Mouse (Mus musculus): ENCODE results near the gene Mtmr11. TPM values are rescaled to one million over a fixed set of nuclear protein-coding genes. Genes with fewer than 3 reads are reported as not detected.
A peak's percentile ranks its signal among the peaks of the same experiment; 100 is the strongest.

Mtmr11 gene
- total RNA-seq (2014; rRNA removed; ENCODE audit: low replicate concordance), result 4.4 and 18.9 TPM in 2 replicates
- polyA plus RNA-seq (2015; fragmentation: Nextera tagmentation; extraction: Ambion mirVana), result 6.8 and 6.9 TPM in 2 replicates

DNA sequence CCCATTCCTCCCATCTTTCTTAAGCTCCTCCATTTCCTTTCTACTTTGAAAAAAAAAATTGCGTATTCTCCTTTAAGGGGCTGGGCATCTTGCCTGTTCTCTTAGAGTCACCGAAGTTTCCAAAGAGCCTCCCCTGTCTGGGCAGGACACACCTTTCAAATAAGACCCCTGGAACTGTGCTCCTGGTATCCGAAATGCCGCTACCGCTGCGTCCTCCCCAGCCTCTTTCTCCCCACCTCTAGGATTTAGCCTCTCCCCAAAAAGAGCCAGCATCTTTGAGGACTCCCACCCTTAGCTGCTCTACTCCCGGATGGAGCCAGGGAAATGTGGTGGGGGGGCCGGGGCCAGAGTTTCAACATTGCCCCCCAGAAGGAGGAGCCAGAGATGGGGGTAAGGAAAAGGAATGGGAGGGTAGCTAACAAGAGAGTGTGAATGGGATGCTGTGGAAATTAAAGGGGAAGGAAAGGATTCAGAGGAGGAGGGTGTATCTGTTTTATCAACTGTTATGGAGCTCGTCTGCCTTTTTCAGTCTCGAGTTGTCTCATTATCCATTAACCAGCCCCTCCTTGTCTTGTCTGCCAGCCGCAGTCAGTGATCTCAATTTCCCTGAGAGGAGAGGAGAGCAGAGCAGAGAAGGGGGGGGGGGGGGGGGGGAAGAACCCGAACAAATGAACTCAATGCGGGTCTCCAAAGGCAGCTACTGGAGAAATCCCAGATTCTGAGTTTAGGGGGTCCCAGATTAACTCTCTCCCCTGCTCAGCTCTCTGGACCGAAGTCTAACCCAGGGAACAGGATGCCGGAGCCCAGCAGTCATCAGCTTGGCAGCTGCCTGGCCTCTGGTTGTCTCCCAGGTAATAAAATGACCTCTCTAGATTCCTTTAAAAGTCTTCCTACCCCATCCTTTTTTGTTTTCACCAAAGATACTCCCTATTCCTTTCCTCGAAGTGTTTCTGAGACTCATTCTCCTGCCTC lies at the start of gene Mtmr11:
Mtmr11 (plus strand) TSS at position 136 of the 972 bp plus-strand sequence.
- H3K9me3 ChIP-seq (replicated peaks; ENCODE audit: control insufficient read depth, low read length), result no peaks in the 10 kb centered on the region
- 9% methylated on average over 15 of the region's 16 CpGs for WGBS
- H3K27me3 ChIP-seq (ENCODE audit: control insufficient read depth, insufficient read depth, low read length), result no peaks in the 10 kb centered on the region
- H3K9ac ChIP-seq (replicated peaks; ENCODE audit: low read depth, low read length), result peak within 1 kb of the TSS; percentile 69
- DNase-seq (ENCODE audit: low spot score) (peak; percentile 51), ATAC-seq (ENCODE audit: insufficient read depth, low read depth) (0 out of 2 replicates have a peak, but pooled peaks have one; percentile 9)
- H3K4me2 ChIP-seq (ENCODE audit: low read depth, low read length), result peak within 1 kb of the TSS; percentile 76
- peak within 1 kb of the TSS; percentile 66 for H3K27ac ChIP-seq (ENCODE audit: low read depth)
- H3K4me1 ChIP-seq (ENCODE audit: control insufficient read depth, insufficient read depth), result peaks cover 20% of the 10 kb centered on the region; the same call in 1 of the 2 replicates
- H3K36me3 ChIP-seq (replicated peaks; ENCODE audit: control insufficient read depth, insufficient read depth, low read length), result 0 out of 2 replicates have a peak, but pooled peaks cover 4% of the 10 kb centered on the region
- peak within 1 kb of the TSS; percentile 56 for H3K4me3 ChIP-seq (ENCODE audit: low read depth, low read length)
- TF ChIP-seq CTCF (IDR thresholded peaks at IDR 0.05; ENCODE audit: low read depth) (no peak), EP300 (IDR thresholded peaks at IDR 0.05; ENCODE audit: low read depth) (no peak)

DNA sequence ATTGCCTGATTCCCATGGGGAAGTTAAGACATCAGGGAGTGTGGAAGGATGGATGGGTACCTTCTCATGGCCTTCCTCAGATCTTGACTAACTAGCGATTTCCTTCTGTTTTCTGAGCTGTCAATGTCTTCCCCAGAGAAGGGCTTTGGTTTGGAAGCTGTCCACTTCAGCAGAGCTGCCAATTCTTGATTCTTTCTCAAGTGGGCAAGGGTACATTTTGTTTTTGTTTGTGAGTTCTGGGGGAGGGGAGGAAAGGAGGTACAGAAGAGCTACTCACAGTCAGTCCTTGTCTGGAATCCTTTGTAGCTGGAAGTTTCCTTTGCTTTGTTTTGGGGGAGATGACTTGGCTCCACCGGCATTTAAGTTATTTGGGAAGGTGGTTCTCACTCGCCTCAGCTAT lies 48.6 kb upstream of the Mtmr11 start:
- no peak for DNase-seq (ENCODE audit: low spot score)
- H3K27me3 ChIP-seq (ENCODE audit: control insufficient read depth, insufficient read depth, low read length), result no peaks in the 10 kb centered on the region
- ATAC-seq (ENCODE audit: insufficient read depth, low read depth), result no peak

DNA sequence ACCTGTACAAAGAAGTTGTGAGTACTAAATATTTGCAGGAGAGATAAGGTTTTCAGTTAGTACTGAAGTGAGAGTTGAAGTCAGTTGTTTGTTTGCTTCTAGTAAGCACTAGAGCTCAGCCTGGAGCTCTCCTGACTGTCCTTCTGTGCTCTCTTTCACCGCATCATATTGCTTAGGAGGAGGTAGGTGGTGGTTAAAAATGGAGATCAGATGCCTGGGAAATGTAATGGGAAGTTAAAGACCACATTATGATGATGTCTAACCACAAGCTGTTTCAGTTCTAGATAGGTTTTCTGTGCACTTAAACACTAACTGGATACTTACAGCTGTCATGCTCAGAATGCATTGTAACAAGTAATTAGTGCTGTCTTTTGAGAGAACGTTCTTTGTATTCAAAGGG lies 43.7 kb upstream of the Mtmr11 start:
- no peak overlapping the region for H3K4me2 ChIP-seq (ENCODE audit: low read depth, low read length)
- TF ChIP-seq EP300 (IDR thresholded peaks at IDR 0.05; ENCODE audit: low read depth), result no peak
- TF ChIP-seq CTCF (IDR thresholded peaks at IDR 0.05; ENCODE audit: low read depth), result no peak
- H3K9ac ChIP-seq (replicated peaks; ENCODE audit: low read depth, low read length), result no peak overlapping the region
- H3K4me3 ChIP-seq (ENCODE audit: low read depth, low read length), result no peak overlapping the region
- H3K27me3 ChIP-seq (ENCODE audit: control insufficient read depth, insufficient read depth, low read length), result no peaks in the 10 kb centered on the region
- H3K27ac ChIP-seq (ENCODE audit: low read depth), result no peak overlapping the region
- H3K4me1 ChIP-seq (ENCODE audit: control insufficient read depth, insufficient read depth), result peaks cover 8% of the 10 kb centered on the region
- 75% methylated on average over 2 of the region's 2 CpGs for WGBS
- ATAC-seq (ENCODE audit: insufficient read depth, low read depth) (no peak), DNase-seq (ENCODE audit: low spot score) (no peak)
- no peaks in the 10 kb centered on the region for H3K36me3 ChIP-seq (replicated peaks; ENCODE audit: control insufficient read depth, insufficient read depth, low read length)
- no peaks in the 10 kb centered on the region for H3K9me3 ChIP-seq (replicated peaks; ENCODE audit: control insufficient read depth, low read length)

More for the DNA sequence above, 48.6 kb upstream of the Mtmr11 start:
- Histone ChIP-seq H3K9ac (replicated peaks; ENCODE audit: low read depth, low read length) (no peak overlapping the region), H3K9me3 (replicated peaks; ENCODE audit: control insufficient read depth, low read length) (no peaks in the 10 kb centered on the region), H3K36me3 (replicated peaks; ENCODE audit: control insufficient read depth, insufficient read depth, low read length) (no peaks in the 10 kb centered on the region; the same call in 1 of the 2 replicates), H3K4me3 (ENCODE audit: low read depth, low read length) (no peak overlapping the region), H3K4me1 (ENCODE audit: control insufficient read depth, insufficient read depth) (peaks cover 16% of the 10 kb centered on the region), H3K4me2 (ENCODE audit: low read depth, low read length) (no peak overlapping the region), H3K27ac (ENCODE audit: low read depth) (peak overlapping the region; percentile 7; the same call in 1 of the 2 replicates)
- TF ChIP-seq CTCF (IDR thresholded peaks at IDR 0.05; ENCODE audit: low read depth) (no peak), EP300 (IDR thresholded peaks at IDR 0.05; ENCODE audit: low read depth) (no peak)
- 30% methylated on average over 3 of the region's 3 CpGs for WGBS

DNA sequence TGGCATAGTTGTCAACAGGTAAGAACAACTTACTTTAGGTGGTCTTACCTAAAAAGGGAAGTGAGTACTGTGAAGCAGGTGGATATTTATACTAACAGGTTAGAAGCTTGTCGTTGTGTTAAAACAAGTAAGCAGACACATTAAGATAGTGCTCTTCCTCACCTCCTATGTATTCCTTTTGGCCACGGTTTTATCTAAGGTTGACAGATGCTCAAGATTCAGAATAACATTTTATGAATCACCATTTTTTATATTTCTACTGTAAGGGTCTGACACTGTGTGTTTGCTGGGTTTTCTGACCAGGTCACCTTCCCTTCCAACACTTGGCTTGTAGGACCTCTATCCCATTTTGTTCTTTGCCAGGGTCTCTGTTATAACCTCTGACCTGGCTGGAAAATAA lies 43.1 kb upstream of the Mtmr11 start:
- Histone ChIP-seq H3K9ac (replicated peaks; ENCODE audit: low read depth, low read length) (no peak overlapping the region), H3K4me1 (ENCODE audit: control insufficient read depth, insufficient read depth) (0 out of 2 replicates have a peak, but pooled peaks cover 2% of the 10 kb centered on the region), H3K4me3 (ENCODE audit: low read depth, low read length) (no peak overlapping the region), H3K36me3 (replicated peaks; ENCODE audit: control insufficient read depth, insufficient read depth, low read length) (no peaks in the 10 kb centered on the region), H3K27me3 (ENCODE audit: control insufficient read depth, insufficient read depth, low read length) (no peaks in the 10 kb centered on the region), H3K27ac (ENCODE audit: low read depth) (no peak overlapping the region), H3K9me3 (replicated peaks; ENCODE audit: control insufficient read depth, low read length) (no peaks in the 10 kb centered on the region), H3K4me2 (ENCODE audit: low read depth, low read length) (no peak overlapping the region)
- no peak for ATAC-seq (ENCODE audit: insufficient read depth, low read depth)
- WGBS, result 91% methylated on average over 2 of the region's 2 CpGs
- no peak for DNase-seq (ENCODE audit: low spot score)
- TF ChIP-seq CTCF (IDR thresholded peaks at IDR 0.05; ENCODE audit: low read depth) (no peak), EP300 (IDR thresholded peaks at IDR 0.05; ENCODE audit: low read depth) (no peak)

DNA sequence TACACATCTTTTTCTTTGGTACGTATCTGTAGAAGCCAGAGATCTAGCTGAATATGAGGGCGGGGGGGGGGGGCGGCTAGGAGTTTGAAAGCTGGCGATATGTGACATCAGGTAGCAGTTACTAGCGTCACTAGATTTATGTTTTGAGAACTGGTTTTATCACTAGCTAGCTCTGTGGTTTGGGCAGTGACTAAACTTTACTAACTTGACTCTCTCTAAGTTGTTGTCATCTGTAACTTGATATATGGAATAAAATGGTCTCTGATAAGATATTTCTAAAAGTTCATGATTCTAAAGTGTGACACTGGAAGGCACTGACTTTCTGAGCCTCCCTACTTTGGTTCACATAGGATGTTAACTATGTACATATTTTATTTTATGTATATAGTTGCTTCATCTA lies 37.6 kb upstream of the Mtmr11 start:
- peaks cover 16% of the 10 kb centered on the region for H3K4me1 ChIP-seq (ENCODE audit: control insufficient read depth, insufficient read depth)
- no peak for DNase-seq (ENCODE audit: low spot score)
- 88% methylated on average over 5 of the region's 5 CpGs for WGBS
- no peak overlapping the region for H3K4me3 ChIP-seq (ENCODE audit: low read depth, low read length)
- no peak overlapping the region for H3K27ac ChIP-seq (ENCODE audit: low read depth)
- TF ChIP-seq EP300 (IDR thresholded peaks at IDR 0.05; ENCODE audit: low read depth) (no peak), CTCF (IDR thresholded peaks at IDR 0.05; ENCODE audit: low read depth) (no peak)
- H3K9ac ChIP-seq (replicated peaks; ENCODE audit: low read depth, low read length), result no peak overlapping the region
- no peaks in the 10 kb centered on the region for H3K27me3 ChIP-seq (ENCODE audit: control insufficient read depth, insufficient read depth, low read length)
- ATAC-seq (ENCODE audit: insufficient read depth, low read depth), result no peak
- no peaks in the 10 kb centered on the region for H3K9me3 ChIP-seq (replicated peaks; ENCODE audit: control insufficient read depth, low read length)
- H3K4me2 ChIP-seq (ENCODE audit: low read depth, low read length), result no peak overlapping the region
- H3K36me3 ChIP-seq (replicated peaks; ENCODE audit: control insufficient read depth, insufficient read depth, low read length), result no peaks in the 10 kb centered on the region

Data from heart, postnatal 0 days (tissue).